Mouse (Mus musculus) thymus, adult 2 months (tissue): Measurements from ENCODE around the gene Dab2ip. TPM values are rescaled to one million over a fixed set of nuclear protein-coding genes. Genes with fewer than 3 reads are reported as not detected.

Experiments used
- DNase-seq: peaks from one replicate; pipeline ENCODE4 v3.0.0; 2021
- H3K27ac ChIP-seq: fragments of 200-500 bp; 2 replicates; pipeline ENCODE4 v1.5.1; 2012; ENCODE audit warnings: low read length, control low read depth; ENCODE audit not compliant: control insufficient read depth, insufficient read depth
- H3K27me3 ChIP-seq: fragments of 200-500 bp; 2 replicates; pipeline ENCODE4 v1.6.1; 2012; ENCODE audit warnings: mild to moderate bottlenecking, low read length, moderate library complexity, mixed read lengths; ENCODE audit not compliant: control insufficient read depth, insufficient read depth
- H3K36me3 ChIP-seq: fragments of 200-500 bp; 2 replicates; pipeline ENCODE4 v1.6.1; 2012; ENCODE audit warnings: mild to moderate bottlenecking, low read length, moderate library complexity; ENCODE audit not compliant: control insufficient read depth, insufficient read depth
- H3K4me1 ChIP-seq: fragments of 200-500 bp; replicated peaks from 2 replicates; pipeline ENCODE4 v1.6.1; 2012; ENCODE audit warnings: low read length; ENCODE audit not compliant: control insufficient read depth, insufficient read depth
- H3K4me3 ChIP-seq: fragments of 200-500 bp; 2 replicates; pipeline ENCODE4 v1.5.1; 2012; ENCODE audit warnings: mild to moderate bottlenecking, low read length, control low read depth, moderate library complexity; ENCODE audit not compliant: control insufficient read depth, insufficient read depth
- CTCF ChIP-seq: fragments of 200-500 bp; IDR thresholded peaks from 2 replicates; pipeline ENCODE4 v1.5.1; 2012; ENCODE audit warnings: mild to moderate bottlenecking, control low read depth, low read length, moderate library complexity, borderline replicate concordance; ENCODE audit not compliant: control insufficient read depth, poor library complexity, insufficient read depth; ENCODE audit errors: extremely low read depth
- POLR2A ChIP-seq: fragments of 200-500 bp; IDR thresholded peaks from 2 replicates; pipeline ENCODE4 v1.6.1; 2012; ENCODE audit warnings: mild to moderate bottlenecking, low read length, control low read depth, moderate library complexity; ENCODE audit not compliant: control insufficient read depth, poor library complexity, insufficient read depth; ENCODE audit errors: extremely low read depth
- WGBS: fragments of 180-500 bp; shearing (Covaris S2); methylation state at CpG from one replicate; pipeline ENCODE4 v1.1.7; 2018; 5-methylcytosine and 5-hydroxymethylcytosine counted together
- polyA plus RNA-seq: library from polyadenylated mRNA; depleted of rRNA; stranded (reverse); fragments of >200 nt; gene quantifications from 2 replicates; pipeline ENCODE4 v1.2.3, GENCODE M21; 2012

The Dab2ip gene
- polyA plus RNA-seq, 1 experiment = 36.2 TPM

DNA sequence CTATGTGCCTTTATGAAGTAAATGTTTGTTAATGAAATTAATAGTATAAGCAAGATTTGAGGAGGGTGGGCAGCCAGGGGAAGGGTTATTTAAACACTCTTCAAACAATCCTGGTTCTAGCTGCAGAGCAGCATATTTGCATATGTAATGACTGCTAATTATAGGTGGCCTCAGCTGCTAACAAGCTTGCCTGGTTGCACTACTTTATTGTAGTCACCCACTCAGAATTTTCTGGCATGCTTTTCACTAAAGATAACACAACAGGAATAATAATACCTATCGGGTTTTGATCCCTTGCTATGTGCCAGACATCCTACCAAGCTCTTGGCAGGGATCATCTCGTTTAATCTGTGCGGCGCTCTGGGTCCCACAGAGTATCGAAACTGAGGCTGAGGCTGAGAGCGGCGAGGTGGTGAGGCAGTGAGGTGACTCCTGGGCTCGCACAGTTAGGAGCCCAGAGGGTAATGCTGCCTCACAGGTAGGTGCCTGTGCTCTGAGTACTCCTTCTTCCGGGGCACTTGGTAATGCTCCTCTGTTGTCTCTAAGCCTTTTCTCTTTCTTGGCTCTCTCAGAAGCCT, 126.8 kb downstream of the Dab2ip start:
- no peaks in the 10 kb centered on the region for H3K27me3 ChIP-seq
- no peak for DNase-seq
- TF ChIP-seq POLR2A (no peak), CTCF (no peak)
- WGBS = 94% methylated on average over 9 of the region's 9 CpGs
- no peak overlapping the region for H3K4me3 ChIP-seq
- H3K27ac ChIP-seq = no peak overlapping the region
- H3K36me3 ChIP-seq = no peaks in the 10 kb centered on the region
- peaks cover 15% of the 10 kb centered on the region for H3K4me1 ChIP-seq

DNA sequence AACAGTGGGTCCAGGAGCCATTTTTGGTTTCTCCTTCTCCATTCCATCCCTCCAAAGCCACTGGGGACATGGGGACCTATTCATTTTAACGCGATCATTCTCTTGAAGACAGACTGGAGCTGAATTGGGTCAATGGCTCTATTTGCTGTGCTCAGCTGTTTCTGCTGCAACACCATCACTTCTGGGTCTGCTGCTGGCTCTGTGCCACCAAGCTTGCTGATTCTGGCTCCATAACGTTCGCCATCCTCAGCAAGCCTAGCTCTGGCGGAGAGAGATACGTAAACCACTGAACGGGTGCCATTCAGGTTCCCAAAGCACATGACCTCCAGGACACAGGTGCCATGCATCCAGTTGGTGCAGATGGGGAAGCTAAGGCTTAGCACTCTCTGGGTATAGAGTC, 128.0 kb downstream of the Dab2ip start:
- TF ChIP-seq CTCF = no peak
- no peak for TF ChIP-seq POLR2A
- DNase-seq = no peak
- Histone ChIP-seq H3K4me1 (peaks cover 2% of the 10 kb centered on the region), H3K27ac (no peak overlapping the region), H3K4me3 (no peak overlapping the region), H3K36me3 (no peaks in the 10 kb centered on the region), H3K27me3 (no peaks in the 10 kb centered on the region)
- WGBS = 93% methylated on average over 7 of the region's 7 CpGs

DNA sequence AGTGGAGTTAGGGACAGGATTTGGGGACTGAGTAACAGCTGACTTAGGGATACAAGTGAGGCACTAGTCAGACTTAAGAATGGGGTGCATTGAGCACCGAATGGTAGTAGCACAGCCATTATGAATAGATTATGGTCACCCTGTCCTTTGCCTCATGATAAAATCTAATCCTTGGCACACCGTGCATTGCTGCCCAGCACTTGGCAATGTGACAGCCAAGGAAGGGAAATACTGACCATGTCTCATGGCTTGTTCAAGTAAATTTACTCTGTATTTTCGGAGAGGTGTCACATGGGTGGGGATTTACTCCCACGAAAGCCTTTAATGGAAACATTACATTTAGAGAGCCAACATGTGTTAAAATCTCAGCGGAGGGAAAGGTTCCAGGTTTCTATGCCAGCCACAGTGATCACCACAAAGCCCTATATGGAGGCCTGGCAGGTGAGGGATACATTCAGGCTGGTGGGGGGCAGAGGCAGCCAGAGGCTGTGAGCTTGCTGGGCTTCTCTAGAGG, 129.5 kb downstream of the Dab2ip start:
- no peak for DNase-seq
- Histone ChIP-seq H3K4me1 (no peaks in the 10 kb centered on the region), H3K4me3 (no peak overlapping the region), H3K27me3 (no peaks in the 10 kb centered on the region), H3K36me3 (no peaks in the 10 kb centered on the region), H3K27ac (no peak overlapping the region)
- no peak for TF ChIP-seq POLR2A
- no peak for TF ChIP-seq CTCF
- 95% methylated on average over 5 of the region's 5 CpGs for WGBS

DNA sequence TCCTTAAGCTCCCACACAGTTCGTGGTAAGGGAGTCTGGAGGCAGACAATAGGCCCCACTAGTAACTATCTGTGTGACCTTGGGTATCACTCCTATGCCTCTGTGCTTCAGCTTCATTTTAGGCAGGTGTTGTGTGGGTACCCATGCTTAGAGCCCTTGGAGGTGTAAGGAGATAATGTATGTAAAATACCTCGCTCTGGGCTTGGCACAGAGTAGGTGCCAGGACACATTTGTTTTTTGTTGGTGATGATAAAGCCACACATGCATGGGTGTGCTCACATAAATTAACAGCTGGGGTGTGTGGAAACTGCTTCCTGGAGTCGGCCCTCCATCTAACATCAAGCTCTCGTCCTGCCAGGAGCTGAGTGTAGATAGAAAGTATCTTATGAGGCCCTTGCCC, 130.1 kb downstream of the Dab2ip start:
- no peaks in the 10 kb centered on the region for H3K4me1 ChIP-seq
- TF ChIP-seq POLR2A (no peak), CTCF (no peak)
- H3K27me3 ChIP-seq = no peaks in the 10 kb centered on the region
- H3K4me3 ChIP-seq = no peak overlapping the region
- DNase-seq = no peak
- no peaks in the 10 kb centered on the region for H3K36me3 ChIP-seq
- H3K27ac ChIP-seq = no peak overlapping the region
- 85% methylated on average over 4 of the region's 4 CpGs for WGBS

DNA sequence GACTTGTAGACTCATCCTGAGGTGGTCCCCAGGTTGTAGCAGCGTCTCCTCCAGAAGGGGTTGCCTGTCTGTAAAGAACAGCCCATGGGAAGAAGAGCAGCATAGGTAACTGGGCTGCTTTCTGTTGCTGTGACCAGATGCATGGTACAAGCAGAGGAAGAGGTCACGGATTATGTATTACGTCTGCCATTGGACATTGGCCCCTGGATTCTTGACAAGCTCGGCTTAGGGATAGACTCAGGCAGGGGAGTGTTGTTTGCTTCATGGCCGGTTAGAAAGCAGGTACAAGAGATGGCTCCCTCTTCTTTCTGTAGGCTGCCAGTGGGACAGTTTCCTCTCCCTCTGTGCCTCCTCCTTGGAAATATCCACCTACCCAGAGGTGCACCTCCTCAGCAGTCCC, 130.5 kb downstream of the Dab2ip start:
- no peaks in the 10 kb centered on the region for H3K36me3 ChIP-seq
- no peak overlapping the region for H3K27ac ChIP-seq
- H3K4me3 ChIP-seq = no peak overlapping the region
- WGBS = 97% methylated on average over 5 of the region's 5 CpGs
- H3K27me3 ChIP-seq = no peaks in the 10 kb centered on the region
- TF ChIP-seq POLR2A = no peak
- TF ChIP-seq CTCF = no peak
- no peaks in the 10 kb centered on the region for H3K4me1 ChIP-seq
- DNase-seq = no peak

DNA sequence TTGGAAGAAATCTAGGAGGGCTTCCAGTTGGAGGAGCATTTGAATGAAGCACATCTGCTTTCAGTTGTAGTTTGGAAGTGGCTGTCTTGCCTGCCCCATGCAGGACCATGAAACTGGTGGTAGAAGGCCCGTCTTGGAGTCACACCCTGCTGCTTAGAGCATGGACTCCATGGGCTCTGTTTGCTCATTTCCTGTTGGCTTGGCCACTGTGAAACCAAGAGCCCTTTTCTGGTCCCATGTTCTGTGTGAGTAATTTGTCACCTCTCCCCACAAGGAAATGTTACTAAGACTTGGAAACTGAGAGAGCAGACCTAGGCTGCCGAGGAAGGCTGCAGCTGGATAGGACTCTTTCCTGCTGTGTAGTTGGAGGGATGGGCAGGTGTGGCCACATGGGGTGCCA, 131.8 kb downstream of the Dab2ip start:
- WGBS = 92% methylated on average over 2 of the region's 2 CpGs
- Histone ChIP-seq H3K36me3 (no peaks in the 10 kb centered on the region), H3K27ac (no peak overlapping the region), H3K4me1 (no peaks in the 10 kb centered on the region), H3K4me3 (no peak overlapping the region), H3K27me3 (no peaks in the 10 kb centered on the region)
- DNase-seq = no peak
- TF ChIP-seq POLR2A (no peak), CTCF (no peak)

DNA sequence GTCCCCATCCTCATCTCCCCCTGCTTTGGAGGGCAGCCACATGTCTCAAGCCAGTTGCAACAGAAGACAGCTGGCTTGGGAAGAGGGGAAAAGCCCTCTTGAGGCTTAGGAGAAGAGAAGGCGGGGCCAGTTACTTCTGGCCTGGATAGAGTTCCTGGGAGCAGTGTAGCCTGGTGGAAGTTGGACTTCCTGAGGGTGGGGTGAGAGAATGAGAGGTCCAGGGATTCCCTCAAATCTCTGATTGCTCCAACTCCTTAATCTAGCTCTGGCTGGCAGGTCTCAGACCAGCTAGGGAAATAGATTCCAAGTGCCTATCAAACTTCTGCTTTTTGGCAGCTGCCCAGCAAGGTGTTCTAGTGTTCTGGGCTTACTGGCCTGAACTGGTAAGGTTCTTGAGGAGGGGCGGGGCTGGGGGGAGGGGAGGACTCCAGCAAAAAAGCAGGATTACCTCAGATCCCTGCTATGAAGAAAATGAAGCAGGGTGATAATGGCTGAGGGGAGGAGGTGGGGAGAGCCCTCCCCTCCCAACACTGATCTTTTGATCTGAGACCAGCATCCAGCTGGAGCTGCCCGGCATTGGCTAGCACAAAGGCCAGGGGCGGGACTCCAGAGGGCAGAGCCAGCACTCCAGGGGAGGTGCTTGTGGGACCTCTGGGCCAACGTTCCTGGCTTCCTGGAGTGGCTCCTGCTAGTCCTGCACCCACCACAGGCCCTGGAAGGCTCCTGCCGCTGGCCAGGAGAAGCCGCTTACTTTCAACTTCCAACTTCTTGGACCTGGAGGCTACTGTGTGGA, 133.4 kb downstream of the Dab2ip start:
- Histone ChIP-seq H3K27ac (no peak overlapping the region), H3K4me3 (no peak overlapping the region), H3K27me3 (no peaks in the 10 kb centered on the region), H3K4me1 (no peaks in the 10 kb centered on the region), H3K36me3 (no peaks in the 10 kb centered on the region)
- whole genome bisulfite sequencing = 85% methylated on average over 7 of the region's 7 CpGs
- TF ChIP-seq POLR2A (no peak), CTCF (no peak)
- DNase-seq = no peak
